Mouse (Mus musculus) cerebellum, adult 11-12 months (tissue): ENCODE results near the gene Igfbp1.
"Not testable (repeated sequence)": the region's sequence is repeated elsewhere in the genome, so short reads cannot be mapped to it uniquely, and the experiment has no call there.

Experiments
- DNase-seq: peaks from one replicate; pipeline ENCODE4 v3.0.0; 2022

The Igfbp1 gene

DNA sequence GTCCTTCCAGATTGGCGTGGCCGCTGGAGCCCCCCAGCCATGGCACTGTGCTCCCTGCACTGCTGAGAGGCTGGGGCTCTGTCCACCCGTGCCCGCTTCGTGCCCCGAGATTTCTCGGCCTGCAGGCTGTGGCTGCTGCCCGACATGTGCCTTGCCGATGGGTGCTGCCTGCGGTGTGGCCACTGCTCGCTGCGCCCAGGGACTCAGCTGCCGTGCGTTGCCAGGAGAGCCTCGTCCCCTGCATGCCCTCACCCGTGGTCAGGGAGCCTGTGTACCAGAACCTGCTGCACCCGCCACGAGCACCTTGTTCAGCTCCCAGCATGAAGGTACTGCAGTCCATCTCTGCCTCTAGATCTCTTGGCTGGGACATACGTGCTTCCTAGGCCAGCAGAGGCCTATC is 424 bp downstream of the Igfbp1 start:
- no peak for DNase-seq

DNA sequence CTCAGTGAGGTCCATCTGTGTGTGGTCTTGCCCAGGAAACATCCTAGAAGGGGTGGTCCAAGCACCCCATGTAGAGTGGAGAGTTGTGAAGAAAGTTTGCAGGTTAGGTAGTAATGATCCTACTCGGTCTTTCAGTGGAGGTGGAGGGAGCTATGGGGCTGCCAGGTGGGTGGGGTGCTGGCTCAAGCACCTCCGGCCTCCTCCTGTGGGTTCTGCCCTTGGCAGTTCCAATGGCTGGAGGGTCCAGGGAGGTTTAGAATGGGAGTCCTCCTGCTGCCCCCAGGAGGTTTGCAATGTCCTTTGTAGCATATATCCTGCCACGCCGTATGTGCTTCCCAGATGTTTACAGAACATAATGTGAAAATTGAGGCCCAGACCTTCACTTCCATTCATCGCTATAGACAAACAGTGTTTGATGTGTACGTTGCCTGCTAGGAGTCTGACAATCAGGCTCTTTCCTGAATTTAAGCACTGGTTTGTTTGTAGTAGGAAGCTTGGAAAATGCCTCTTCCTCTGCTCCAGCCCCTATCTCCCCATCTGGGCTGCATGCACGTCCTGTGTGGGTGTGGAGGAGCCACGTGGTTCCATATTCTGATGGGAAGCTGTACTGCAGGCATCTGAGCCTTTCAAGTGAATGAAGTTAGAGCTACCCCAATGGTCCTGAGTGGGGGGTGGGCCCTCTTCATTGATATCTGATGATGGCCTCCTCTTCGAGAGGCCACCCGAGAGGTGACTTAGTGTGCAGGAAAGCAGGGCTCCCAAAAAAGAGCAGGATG is 1.1 kb downstream of the Igfbp1 start:
- no peak for DNase-seq

DNA sequence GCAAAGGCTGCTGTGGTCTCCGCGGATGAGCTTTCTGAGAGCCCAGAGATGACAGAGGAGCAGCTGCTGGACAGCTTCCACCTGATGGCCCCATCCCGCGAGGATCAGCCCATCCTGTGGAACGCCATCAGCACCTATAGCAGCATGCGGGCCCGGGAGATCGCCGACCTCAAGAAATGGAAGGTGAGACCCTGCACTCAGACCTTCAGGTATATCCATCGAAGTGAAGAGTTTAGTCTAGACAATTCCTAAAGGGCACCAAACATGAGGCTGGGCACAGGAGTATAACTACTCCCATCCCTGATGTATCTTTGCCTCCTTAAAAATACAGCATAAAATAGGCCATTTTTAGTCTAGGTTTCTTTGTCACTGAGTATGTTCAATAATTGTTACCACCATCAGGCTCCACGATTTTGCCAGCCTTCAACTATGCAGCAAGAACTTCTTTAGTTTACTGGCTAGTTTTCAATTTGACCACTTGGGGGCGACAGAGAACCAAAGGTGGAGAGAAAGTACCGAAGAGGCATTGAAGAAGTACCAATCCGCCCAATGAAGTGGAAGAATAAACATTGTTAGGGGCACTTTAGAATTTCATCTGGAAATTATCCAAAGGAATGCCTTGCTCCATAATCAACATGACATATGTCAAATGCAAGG is 2.3 kb downstream of the Igfbp1 start:
- DNase-seq, result no peak

DNA sequence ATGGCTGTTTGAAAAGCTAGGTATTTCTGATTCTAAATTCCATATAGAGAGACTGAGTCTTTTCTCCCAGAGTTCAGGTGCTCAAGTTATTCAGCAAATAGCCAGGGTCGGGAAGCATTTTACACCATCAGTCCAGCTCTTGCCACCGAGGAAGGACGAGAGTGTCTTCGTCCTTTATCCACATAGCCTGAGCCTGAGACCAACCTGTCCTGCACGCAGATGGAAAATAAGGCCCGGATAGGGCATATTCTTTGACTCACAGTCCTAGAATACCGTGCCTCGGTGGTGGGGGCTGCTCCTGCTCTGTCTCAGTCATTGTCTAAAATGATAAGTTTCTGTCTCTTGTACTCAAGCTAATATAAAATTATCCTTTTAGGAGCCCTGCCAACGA is 2.8 kb downstream of the Igfbp1 start:
- no peak for DNase-seq

DNA sequence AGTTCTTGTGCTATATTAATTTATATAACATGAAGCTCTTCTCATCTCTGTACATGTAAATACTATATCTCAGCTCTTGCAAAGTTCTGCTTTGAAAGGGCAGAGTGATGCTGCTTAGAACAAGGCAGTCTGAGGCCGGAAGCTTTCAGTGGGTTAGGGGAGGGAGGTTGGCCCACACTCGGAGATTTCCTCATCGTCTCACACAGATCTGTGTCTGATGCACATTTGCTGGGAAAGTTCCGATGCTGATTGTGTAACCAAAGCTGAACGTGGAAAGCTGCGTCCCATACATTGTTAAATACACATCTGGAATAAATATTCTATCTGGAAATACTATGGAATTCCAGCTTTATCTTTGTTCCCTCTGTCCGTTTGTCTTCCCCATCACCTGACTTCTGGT is 4.6 kb downstream of the Igfbp1 start:
- no peak for DNase-seq

DNA sequence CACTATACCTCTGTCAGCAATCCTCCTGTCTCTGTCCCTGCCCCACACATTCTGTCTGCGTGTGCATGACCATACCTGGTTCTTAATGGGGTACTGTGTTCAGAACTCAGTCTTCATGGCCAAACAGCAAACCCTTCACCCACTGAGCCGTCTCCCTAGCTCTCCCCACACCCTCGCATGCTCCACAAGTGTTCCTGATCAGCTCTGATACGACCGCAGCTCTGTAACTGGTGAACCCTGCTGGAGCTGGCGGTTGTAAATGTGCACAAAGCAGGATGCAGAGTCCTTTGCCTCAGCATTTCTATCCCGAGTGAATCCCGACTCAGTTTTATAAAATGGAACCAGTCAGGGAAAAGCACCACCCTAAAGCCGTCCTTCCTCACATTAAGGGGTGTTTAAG is 6.3 kb downstream of the Igfbp1 start:
- DNase-seq, result no peak

DNA sequence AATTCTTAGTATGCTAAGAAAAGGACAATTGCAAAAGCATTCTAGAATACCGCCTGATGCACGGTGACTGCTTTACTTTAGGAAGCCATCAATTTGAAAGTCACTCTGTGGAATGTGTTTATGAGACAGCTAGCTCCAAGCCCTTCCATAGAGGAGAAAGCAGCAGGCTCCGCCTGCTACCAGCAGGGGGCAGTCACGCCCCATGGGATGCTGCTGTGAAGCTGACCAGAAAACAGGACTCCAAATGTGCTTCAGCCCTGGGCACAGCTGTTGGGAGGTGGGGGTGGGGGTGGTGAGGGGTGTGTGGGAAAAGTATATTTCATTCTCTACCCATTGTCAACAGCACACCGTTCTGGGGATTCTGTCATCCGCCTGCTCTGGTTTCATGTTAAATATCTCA is 12.8 kb downstream of the Igfbp1 start:
- DNase-seq, result no peak

DNA sequence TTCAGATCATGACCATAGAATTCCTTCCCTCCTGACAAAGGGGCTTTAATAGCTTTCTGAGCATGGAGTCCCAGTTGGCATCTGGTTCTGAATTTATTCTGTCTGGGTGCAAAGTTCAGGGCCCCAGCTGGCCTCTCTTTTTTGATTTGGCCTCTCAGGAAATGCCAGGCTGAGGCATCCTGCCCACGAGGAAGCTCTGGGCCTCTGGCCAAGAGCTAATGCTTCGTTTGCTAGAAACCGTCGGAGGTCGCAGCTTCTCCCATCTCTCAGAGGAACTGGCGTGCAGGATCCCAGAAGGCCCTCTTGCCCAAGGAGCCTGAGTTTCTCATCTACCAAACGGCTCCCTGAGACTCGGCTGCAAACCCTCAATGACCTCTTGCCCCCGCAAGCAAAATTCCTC is 13.6 kb downstream of the Igfbp1 start:
- no peak for DNase-seq

DNA sequence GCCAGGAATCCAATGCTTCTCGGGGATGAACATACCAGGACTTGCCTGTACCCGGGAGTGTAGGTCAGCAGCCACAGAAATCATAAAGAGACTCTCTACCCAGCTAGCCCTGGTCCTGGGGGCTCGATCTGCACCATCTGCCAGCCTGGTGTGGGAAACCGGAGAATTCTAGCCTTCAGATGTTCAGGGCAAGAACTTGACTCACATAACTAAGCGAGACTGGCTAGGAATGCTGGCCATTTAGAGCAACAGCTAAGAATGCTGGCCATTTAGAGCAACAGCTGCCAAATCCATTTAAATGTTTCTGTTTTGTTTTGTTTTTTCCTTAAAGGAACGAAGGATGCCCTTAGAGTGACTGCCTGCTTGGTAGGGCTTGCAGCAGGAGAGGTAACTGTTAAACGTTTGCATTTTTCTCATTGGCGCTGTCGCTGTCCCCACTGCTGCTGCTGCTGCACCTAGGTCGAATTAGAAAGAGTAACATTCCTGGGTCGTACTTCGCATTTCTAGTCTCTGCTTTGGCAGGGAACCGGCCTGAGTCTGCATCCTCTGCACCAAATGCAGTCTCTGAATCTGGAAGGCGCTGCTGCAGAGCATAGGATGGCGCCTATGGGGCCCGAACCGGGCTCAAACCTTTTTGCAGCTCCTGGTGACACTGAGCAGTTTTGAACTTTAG is 14.7 kb downstream of the Igfbp1 start:
- no peak for DNase-seq

DNA sequence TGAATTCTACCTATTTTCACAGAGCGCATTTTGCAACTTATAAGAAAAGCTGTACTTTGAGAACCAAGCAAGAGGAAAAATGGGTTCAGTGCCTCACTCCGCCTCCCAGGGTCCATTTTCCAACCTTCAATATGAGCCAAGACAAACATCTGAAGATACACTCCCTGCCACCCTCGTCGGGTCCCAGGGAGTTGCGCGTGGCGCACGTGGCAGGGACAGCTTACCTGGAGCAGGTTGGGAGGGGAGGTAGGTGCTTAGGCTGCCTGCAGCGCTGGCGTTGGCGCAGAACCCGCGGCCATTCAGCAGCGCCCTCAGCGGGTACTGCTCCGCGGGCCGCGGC is 15.5 kb downstream of the Igfbp1 start:
- DNase-seq, result no peak

DNA sequence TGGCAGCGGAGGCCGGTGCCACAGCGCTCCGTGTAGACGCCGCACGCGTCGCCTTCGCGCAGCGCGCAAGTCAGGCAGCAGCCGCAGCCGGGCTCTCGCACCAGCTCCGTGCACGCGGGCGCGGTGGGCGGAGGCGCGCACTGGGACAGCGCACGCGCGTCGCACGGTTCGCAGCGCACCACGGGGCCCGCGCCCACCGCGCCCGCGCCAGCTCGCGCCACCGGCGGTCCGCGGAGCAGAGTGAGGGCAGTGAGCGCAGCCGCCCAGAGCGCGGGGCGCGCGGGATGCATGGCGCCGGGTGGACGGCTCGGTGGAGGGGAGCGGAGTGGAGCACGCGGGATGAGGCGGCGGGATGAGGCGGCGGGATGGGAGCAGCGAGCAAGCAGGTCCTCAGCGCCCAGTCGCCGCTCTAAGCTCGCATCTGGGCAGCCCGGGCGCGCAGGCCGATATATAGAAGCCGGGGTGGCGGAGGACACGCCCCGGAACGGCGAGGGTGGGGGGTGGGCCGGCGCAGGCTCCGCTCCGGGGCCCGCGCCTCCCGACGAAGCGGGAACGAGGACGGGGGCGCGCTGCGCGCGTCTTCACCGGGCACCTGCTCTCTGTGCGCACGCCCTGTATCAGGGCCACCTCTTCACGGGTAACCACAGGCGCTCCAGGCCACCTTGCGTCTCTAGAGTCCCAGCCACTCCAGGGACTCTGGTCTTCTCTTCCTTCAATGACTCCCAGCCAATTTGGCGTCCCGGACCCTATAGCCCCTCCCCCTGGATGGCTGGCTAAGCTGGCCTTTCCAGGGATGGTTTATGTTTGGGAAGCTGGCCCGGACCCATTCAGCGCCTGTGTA is 16.1 kb downstream of the Igfbp1 start, which contains the start of gene Igfbp3:
Igfbp3 (minus strand) TSS at position 423 of the 841 bp plus-strand sequence.
- no peak for DNase-seq

DNA sequence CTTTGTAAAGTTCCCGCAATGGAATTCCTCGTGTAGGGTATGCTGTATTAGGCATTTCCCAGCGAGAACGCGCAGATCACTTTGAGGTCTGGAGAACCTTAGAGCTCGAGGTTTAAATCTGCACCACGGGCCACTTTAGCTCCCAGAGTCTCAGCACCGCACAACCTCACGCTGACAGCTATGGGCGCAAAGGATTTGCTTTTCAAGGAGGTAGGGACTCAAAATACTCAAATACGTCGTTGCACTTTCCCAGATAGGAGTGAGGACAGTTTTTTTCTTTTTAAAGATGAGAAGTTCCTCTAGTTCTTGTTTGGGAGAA is 16.7 kb downstream of the Igfbp1 start:
- no peak for DNase-seq

DNA sequence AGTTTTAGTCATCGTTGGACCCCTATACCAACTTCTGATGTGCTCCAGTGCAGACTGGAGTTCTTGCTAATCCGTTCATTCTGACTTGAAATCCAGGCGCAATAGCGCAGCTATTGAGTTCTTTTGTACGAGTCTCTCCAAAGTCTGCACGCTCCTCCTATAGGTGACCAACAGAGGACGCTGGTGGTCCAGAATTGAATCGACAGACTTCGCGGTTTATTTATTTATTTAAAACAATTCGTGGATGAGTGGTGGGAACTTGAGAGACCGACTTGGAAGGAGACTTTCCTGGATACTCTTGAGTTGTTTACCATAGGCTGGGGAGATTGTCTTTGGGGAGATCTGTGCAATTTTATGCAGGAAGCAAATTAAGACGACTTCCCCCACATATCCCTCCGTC is 17.2 kb downstream of the Igfbp1 start:
- no peak for DNase-seq

DNA sequence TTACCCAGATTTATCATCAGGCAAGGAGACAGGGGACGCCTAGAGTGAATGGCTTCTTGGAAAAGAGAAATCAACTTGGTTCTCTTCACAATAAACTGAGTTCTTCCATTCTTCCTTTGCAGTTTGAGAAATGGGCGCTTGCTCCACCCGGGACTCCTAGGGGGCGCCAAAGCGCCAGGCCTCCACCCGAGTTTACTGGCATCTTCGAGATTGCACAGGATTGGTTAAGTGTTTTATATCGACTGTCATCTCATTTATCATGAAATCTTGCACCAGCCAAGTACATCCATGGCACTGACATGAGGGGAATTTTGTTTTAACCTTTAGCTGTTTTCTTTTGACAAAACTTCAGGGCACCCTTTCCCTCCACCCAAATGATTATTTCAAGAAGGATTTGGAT is 18.1 kb downstream of the Igfbp1 start:
- DNase-seq, result no peak

DNA sequence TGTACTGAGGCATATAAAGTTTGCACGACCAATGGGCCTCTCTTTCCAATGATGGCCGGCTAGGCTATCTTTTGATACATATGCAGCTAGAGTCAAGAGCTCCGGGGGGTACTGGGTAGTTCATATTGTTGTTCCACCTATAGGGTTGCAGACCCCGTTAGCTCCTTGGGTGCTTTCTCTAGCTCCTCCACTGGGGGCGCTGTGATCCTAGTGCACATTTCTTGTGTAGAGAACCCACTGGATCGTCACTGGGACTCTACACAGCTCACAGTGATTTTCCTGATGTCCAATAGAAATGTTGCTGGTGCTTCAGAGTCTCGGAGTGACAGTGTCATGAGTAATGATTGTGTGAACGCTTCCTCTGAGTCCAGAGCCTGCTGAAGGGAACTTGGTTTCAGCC is 24.2 kb downstream of the Igfbp1 start:
- not testable (repeated sequence) for DNase-seq

DNA sequence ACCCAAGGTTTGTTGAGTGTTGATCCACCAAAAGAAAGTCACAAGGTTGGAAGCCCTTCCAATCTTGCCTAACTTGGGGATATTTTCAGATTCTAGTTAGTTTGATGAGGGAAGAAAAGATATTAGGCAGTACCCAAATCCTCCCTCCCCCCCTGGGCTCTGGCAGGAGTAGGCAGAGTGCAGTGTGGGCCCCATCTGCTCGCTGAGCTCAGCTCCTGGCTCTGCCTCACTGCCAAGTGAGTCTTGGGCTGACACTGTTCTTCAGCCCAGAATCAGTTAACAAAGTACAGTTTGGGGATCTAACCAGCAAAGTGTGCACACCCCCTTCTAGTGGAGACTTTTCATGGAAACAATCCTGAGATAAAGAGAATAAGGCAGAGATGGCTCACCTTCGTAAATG is 28.6 kb downstream of the Igfbp1 start:
- DNase-seq, result no peak

DNA sequence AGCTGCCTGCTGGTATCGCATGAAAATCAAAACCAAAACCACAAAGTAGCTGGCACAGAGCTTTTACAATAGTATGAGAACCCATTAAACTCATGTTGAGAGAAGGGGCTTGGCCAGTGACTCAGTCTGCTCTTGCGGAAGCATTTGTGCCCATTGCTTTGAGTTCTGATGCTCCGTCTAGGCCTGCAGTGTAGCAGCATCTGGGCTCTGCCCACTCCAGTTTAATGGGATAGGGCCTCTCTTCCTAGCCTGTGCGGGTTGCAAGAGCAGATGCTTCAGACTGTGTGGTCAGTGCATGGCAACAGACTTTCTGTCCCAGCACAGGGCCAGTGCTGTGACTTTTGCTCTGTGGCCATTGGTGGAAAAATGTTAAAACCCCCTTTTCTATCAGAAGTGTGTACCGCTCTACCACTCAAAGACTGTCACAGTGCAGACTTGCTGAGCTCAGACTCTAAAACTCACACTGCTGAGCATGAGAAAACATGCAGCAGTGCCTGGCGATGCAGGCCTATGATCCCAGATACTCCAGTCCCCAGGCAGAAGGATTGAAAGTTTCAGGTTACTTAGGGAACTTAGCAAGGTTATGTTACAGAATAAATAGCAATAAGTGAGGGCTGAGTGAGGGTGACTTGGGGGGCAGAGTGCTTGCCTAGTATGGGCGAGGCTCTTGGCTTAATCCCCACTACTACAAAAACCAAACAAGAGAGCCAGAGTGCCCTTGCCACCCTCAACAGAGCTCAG is 29.4 kb downstream of the Igfbp1 start:
- DNase-seq, result no peak

DNA sequence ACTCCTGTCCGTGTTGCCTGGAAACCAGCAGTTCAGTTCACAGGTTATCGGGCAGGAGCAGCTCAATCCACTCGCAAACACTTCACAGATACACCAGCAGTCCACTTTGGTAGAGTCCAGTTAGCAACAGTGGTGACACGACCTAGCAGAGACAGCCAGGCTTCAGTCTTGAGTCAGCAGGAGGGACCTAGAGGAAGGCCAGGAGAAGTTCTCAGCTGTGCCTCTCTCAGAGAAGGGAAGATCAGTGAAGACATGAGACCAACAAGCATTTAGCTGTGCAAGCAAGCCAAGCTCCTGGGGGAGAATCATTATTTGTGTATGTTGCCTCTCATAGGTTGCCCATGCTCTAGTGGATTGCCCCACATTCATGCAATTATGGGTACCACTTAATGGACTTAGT is 30.5 kb downstream of the Igfbp1 start:
- no peak for DNase-seq

DNA sequence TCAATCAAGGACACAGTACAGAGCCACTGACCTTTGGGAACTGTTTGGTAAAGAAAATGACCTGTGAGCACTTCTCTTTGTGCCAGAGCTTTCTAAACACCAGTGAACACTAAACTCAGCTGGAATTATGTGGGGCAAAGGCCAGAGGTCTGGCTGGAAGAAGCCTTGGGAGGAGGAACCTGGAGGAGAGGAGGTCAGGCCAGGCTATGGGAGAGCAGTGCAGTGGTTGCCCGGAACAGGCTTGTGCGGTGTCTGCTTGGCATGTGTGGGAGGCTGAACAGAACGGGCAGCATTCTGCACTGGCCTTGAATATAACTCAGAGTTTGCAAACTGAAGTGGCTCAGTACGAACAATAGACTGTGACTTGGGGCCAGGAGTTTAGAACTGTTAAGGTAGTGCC is 32.4 kb downstream of the Igfbp1 start:
- no peak for DNase-seq

DNA sequence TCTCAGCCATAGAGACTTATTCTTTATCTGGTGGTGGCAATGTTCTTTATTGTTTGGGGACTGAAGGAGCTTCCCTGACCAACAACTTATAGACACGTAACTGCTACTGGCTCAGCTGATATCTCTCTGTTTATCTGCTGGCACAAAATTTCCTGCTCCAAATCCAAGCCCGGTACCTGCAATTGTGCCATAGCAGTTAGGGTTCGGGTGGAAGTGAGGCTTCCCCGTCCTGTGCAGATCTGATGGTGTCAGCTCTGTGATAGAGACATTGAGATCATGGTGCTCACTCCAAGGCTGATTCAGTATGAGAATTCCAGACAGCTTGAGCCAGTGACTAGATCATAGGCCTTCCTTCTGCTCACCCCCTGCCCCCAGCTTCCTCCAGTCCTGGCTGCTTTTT is 34.4 kb downstream of the Igfbp1 start:
- DNase-seq, result no peak

DNA sequence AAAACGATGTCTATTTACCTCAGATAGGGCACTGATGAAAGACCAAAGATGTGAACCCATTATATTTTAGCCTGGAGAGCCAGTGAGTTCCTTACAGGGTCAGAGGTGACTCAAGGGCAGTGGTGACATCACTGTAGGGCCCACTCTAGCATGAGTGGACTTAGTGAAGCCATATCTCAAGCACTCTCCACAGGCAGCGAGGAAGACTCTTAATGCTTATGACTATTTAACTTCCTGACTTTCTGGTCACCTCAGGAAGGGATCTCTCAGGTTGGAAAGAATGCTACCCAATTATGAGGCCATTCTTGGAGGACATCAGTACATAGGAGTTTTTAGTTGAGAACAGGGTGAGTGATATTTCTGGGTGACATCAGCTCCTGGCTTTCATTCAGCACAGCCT is 35.8 kb downstream of the Igfbp1 start:
- no peak for DNase-seq

DNA sequence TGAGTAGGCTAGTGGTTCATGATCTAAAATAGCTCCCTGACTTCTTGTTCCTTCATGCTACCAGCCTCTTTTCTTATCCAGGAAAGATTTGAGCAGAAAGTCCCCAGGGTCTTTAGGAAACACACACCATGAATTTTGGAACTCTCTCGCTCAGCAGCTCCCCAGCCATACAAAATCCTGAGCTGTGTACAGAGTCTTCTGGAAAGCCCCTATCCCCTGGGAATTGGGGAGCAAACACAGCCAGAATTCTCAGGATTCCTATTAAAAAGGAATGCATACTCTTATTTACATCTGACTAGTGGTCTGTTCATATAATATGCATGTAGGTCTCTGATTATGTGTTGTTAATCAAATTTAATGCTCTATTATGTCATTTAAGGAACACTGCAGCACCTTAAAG is 36.9 kb downstream of the Igfbp1 start:
- DNase-seq, result no peak
